Mouse (Mus musculus) forebrain, embryonic 16.5 days (tissue): ENCODE data around the gene Gtf2a2. TPM values are rescaled to one million over a fixed set of nuclear protein-coding genes. Genes with fewer than 3 reads are reported as not detected.

ENCODE experiments used
- ATAC-seq: fragments of 200-750 bp; cut with Nextera tagmentation; 2 replicates; pipeline ENCODE4 v1.8.0; 2017; ENCODE audit warnings: mild to moderate bottlenecking, moderate library complexity
- H3K27ac ChIP-seq: fragments of 300-500 bp; sonication (generic); 2 replicates; pipeline ENCODE4 v1.5.1; 2014; ENCODE audit warnings: low read length, control low read depth
- H3K27me3 ChIP-seq: fragments of 300-500 bp; sonication (generic); replicated peaks from 2 replicates; pipeline ENCODE4 v1.6.1; 2014; ENCODE audit warnings: low read length; ENCODE audit not compliant: control insufficient read depth, insufficient read depth
- H3K36me3 ChIP-seq: fragments of 300-500 bp; sonication (generic); 2 replicates; pipeline ENCODE4 v1.6.1; 2014; ENCODE audit not compliant: control insufficient read depth, insufficient read depth
- H3K4me1 ChIP-seq: fragments of 300-500 bp; sonication (generic); replicated peaks from 2 replicates; pipeline ENCODE4 v1.6.1; 2014; ENCODE audit warnings: low read length; ENCODE audit not compliant: control insufficient read depth, insufficient read depth
- H3K4me2 ChIP-seq: fragments of 300-500 bp; sonication (generic); 2 replicates; pipeline ENCODE4 v1.6.1; 2014; ENCODE audit warnings: mild to moderate bottlenecking, low read length, control low read depth
- H3K4me3 ChIP-seq: fragments of 300-500 bp; sonication (generic); replicated peaks from 2 replicates; pipeline ENCODE4 v1.5.1; 2014; ENCODE audit warnings: mild to moderate bottlenecking, low read length, control low read depth
- H3K9ac ChIP-seq: fragments of 300-500 bp; sonication (generic); replicated peaks from 2 replicates; pipeline ENCODE4 v1.6.1; 2014; ENCODE audit warnings: low read depth, low read length, control low read depth
- H3K9me3 ChIP-seq: fragments of 300-500 bp; sonication (generic); 2 replicates; pipeline ENCODE4 v1.6.1; 2016; ENCODE audit warnings: low read length; ENCODE audit not compliant: control insufficient read depth
- WGBS: fragments of 180-500 bp; shearing (Covaris S2); extraction: QIAGEN DNeasy Blood & Tissue Kit; methylation state at CpG from one replicate; pipeline ENCODE4 v1.1.7; 2014; 5-methylcytosine and 5-hydroxymethylcytosine counted together
- polyA plus RNA-seq: library from polyadenylated mRNA; unstranded; fragments of >200 nt; fragmentation: Nextera tagmentation; extraction: Ambion mirVana; gene quantifications from 2 replicates; pipeline ENCODE4 v1.2.1, GENCODE M21; 2015

Gtf2a2 gene
- polyA plus RNA-seq, 1 experiment from 2014 or later: 206 TPM

GRCm38 (mm10) chr9:70069961-70070435 lies 57.6 kb downstream of the Gtf2a2 start:
- 71% methylated on average over 8 of the region's 8 CpGs for WGBS
- Histone ChIP-seq H3K27me3 (no peaks in the 10 kb centered on the region), H3K9me3 (no peaks in the 10 kb centered on the region), H3K4me1 (no peaks in the 10 kb centered on the region), H3K4me2 (no peak overlapping the region), H3K27ac (no peak overlapping the region), H3K4me3 (no peak overlapping the region), H3K36me3 (no peaks in the 10 kb centered on the region), H3K9ac (no peak overlapping the region)
- ATAC-seq: no peak

DNA sequence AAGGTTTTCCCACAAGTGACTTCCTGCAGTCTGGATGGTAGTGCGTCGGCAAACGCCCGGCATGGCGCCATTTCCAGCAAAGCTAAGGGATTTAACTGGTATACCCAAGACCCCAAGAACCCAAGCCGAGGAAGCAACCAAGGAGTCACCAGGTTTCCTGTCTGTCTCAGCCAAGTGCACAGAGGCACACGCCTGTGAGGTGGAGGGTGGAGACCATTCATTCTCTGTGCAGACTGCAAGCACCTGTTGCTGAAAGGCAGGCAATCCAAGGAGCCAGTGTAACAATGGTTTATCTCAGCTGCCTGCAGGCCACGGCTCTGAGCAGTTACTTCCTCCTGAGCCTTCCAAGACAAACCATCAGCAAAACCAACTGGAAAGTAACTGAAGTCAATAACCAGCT lies 60.0 kb downstream of the Gtf2a2 start:
- ATAC-seq: no peak
- Histone ChIP-seq H3K4me2 (no peak overlapping the region), H3K9me3 (no peaks in the 10 kb centered on the region), H3K36me3 (no peaks in the 10 kb centered on the region), H3K4me3 (no peak overlapping the region), H3K27me3 (no peaks in the 10 kb centered on the region), H3K9ac (no peak overlapping the region), H3K27ac (no peak overlapping the region), H3K4me1 (no peaks in the 10 kb centered on the region)
- WGBS: 78% methylated on average over 8 of the region's 8 CpGs

Other genes with a start within 250 kb of the Gtf2a2 start
- 102 and 118 TPM in 2 replicates for gene Bnip2, start 23.1 kb upstream of the Gtf2a2 start, polyA plus RNA-seq
- not detected in 2 replicates for gene Gcnt3, start 25.5 kb downstream of the Gtf2a2 start, polyA plus RNA-seq
- 12.4 and 14.4 TPM in 2 replicates for gene Fam81a, start 130.0 kb downstream of the Gtf2a2 start, polyA plus RNA-seq
- gene Myo1e, start 194.8 kb downstream of the Gtf2a2 start, polyA plus RNA-seq: 5.8 and 7.2 TPM in 2 replicates